Mouse (Mus musculus) stomach, postnatal 0 days (tissue): ENCODE data around the gene Cep44.

ENCODE experiments used
- CTCF ChIP-seq: IDR thresholded peaks from 2 replicates; pipeline ENCODE4 v1.5.1; 2016; ENCODE audit warnings: antibody characterized with exemption, low read depth, mild to moderate bottlenecking, moderate library complexity
- EP300 ChIP-seq: optimal IDR thresholded peaks from 2 replicates; pipeline ENCODE3; 2016; ENCODE audit warnings: antibody characterized with exemption

DNA sequence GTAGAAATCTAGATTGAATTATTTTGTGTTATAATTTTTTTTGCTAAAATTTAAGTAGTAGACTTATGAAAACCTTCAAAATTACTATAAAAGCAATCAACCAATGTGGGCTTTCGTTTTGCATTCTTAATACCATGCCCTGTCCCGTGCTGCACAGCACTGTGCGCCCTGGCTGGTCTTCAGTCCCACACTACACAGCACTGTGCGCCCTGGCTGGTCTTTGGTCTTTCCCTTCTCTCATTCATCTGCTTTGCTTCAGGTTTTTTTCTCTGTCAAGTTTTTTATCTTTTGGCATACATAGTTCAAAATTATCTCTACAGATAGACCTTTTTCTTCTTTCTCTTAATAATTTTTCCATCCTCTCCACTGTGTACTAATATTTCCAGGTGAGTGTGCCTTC is 30.1 kb upstream of the Cep44 start:
- TF ChIP-seq CTCF = no peak
- no peak for TF ChIP-seq EP300
